24 mouse cellular contexts compared by ENCODE assay signal in genomic region chr17:64426536-64426935, GRCm38 (mm10).
"Had no signal": no experiment of that assay in that cellular context is flagged by ENCODE, and none has a peak within 500 bp of the region (broad histone marks: within the 10 kb centered on the region; RNA-seq: fewer than 3 reads in every experiment).

No protein-coding gene starts in this region.

- H3K4me3 ChIP-seq: left cerebral cortex, adult 2 months; limb, embryonic 13.5 days; liver, embryonic 12.5 days; liver, embryonic 15.5 days; lung, embryonic 15.5 days; megakaryocyte, embryonic 14.5 days; midbrain, embryonic 10.5 days; midbrain, embryonic 13.5 days; myocyte; neural tube, embryonic 13.5 days had no signal

- H3K9me3 ChIP-seq: limb, embryonic 13.5 days; liver, embryonic 12.5 days; liver, embryonic 15.5 days; lung, embryonic 15.5 days; midbrain, embryonic 10.5 days; midbrain, embryonic 13.5 days; neural tube, embryonic 13.5 days had no signal

- H3K4me1 ChIP-seq: limb, embryonic 13.5 days; liver, embryonic 12.5 days; liver, embryonic 15.5 days; megakaryocyte, embryonic 14.5 days; midbrain, embryonic 10.5 days; midbrain, embryonic 13.5 days had no signal

- H3K4me2 ChIP-seq: limb, embryonic 13.5 days; liver, embryonic 12.5 days; liver, embryonic 15.5 days; lung, embryonic 15.5 days; midbrain, embryonic 13.5 days; neural tube, embryonic 13.5 days had no signal

- H3K27me3 ChIP-seq: limb, embryonic 13.5 days; liver, embryonic 12.5 days; liver, embryonic 15.5 days; lung, embryonic 15.5 days; megakaryocyte, embryonic 14.5 days; midbrain, embryonic 13.5 days; neural tube, embryonic 13.5 days had no signal

- H3K9ac ChIP-seq: limb, embryonic 13.5 days; liver, embryonic 12.5 days; liver, embryonic 15.5 days; lung, embryonic 15.5 days; midbrain, embryonic 13.5 days; neural tube, embryonic 13.5 days had no signal

- H3K27ac ChIP-seq: left cerebral cortex, adult 2 months; limb, embryonic 13.5 days; liver, embryonic 12.5 days; liver, embryonic 15.5 days; midbrain, embryonic 10.5 days; midbrain, embryonic 13.5 days; neural tube, embryonic 13.5 days; stomach, postnatal 0 days had no signal

- DNase-seq: kidney, adult 9 months; kidney, postnatal 10 days; kidney, postnatal 36 days; layer of hippocampus, postnatal 36 days; left cerebral cortex, postnatal 4 days; liver; right cerebral cortex, adult 18-20 months; right cerebral cortex, postnatal 14 days; right cerebral cortex, postnatal 4 days; thymus, adult 2 months; thymus, postnatal 14 days; thymus, postnatal 4 days had no signal

- ATAC-seq: liver, embryonic 12.5 days; midbrain, embryonic 13.5 days; midbrain, embryonic 16.5 days had no signal

- H3K36me3 ChIP-seq: limb, embryonic 13.5 days; liver, embryonic 12.5 days; liver, embryonic 15.5 days; lung, embryonic 15.5 days; midbrain, embryonic 10.5 days; midbrain, embryonic 13.5 days; neural tube, embryonic 13.5 days had no signal
